Mouse (Mus musculus): ENCODE data around the gene Pbrm1.
A peak's percentile ranks its signal among the peaks of the same experiment; 100 is the strongest.

Gene Pbrm1

GRCm38 (mm10) chr14:31018860-31019291, at the start of gene Pbrm1, which contains the start of gene Gnl3:
Gene Pbrm1 (plus strand): TSS chr14:31019138.
Gene Gnl3 (minus strand): TSS chr14:31019152.
- peak; percentile 96 to 97 for DNase-seq (ENCODE audit: low spot score in 2 of 2)

DNA sequence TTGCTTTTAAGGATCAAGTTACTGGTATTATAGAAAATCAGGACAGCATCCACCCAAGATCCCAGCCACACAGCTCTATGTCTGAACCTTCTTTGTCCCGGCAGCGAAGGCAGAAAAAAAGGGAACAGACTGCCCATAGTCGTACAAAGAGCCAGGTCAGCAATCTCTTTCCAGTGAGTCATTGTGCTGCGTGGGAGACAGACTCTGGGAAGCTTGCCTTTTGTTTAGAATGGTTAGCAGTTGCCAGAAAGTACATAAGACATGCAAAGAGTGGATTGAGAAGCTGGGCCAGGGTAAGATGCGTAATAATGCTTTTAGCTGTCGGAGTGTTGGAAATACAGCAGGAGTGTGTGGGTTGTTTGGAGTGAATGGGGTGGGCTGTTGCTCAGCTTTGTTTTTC, 44.7 kb upstream of the Pbrm1 start:
- DNase-seq (ENCODE audit: low spot score in 2 of 2), result no peak

- no peak for DNase-seq (ENCODE audit: low spot score in 2 of 2)
These were observed 42.7 kb upstream of the Pbrm1 start for GRCm38 (mm10) chr14:30976222-30976621.

- no peak for DNase-seq (ENCODE audit: low spot score in 2 of 2)
These were observed 22.5 kb upstream of the Pbrm1 start for GRCm38 (mm10) chr14:30996417-30996816.

DNA sequence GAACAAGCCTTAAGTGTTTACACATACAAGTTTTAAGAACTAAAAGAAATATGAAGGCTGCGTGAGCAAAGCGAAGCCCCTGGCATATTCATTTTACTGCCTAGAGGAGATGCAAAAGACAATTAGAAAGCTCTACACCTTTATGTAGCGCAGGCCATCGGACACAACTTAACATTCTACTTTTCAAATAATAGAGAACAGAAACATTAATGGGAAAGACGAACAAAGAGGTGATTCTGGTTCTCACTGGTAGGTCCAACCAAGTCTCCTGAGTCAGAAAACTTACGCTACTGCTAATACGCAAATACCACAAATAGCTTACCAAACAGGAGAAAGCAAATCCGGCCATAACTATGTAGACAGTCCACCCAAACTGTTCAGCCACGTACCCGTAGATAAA, 18.6 kb upstream of the Pbrm1 start:
- no peak for DNase-seq (ENCODE audit: low spot score in 2 of 2)

- DNase-seq (ENCODE audit: low spot score in 2 of 2), result no peak
These were observed 18.1 kb upstream of the Pbrm1 start for GRCm38 (mm10) chr14:31000816-31001306.

DNA sequence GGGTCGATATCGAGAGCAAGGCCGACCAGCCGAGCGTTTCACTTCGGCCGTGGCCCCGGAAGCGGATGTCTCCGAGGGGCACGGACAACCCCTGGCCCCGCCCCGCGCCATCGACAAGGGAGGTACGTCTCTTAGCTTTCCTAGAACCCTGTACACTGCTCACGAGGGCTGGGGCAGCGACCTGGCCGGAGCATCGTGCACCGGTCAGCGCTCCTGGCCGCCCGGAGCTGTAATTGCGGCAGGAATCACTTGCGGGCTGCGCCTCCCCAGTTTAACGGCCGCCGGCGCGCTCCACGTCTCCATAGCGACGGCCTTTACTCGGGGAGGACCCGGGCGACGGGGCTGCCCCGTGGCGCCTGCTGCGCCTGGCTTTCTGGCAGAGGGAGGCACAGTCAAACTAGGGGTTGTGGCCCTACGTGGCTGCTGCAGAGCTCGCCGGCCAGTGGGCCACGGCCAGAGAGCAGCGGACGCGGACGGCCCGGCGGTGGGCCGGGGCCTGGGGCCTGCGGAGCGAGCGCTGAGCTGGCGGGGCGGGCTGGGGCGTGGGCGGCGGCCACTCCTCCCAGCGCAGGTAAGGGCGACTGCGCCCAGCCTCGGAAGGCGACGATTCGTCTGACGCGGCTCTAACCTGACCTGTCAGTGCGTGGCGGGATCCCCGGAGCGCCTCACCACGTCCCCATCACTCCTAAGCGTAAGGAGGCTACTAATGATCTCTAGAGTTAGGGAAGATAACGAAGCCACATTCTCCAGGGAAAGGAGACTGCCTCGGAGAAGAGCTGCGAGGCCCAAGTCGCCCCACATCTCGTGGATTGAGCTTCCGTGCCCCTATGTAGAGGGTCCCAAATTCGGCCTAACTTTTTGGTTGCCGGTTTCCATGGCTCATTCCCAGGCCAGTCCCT, 17.4 kb upstream of the Pbrm1 start, which contains the start of the genes Glt8d1 and Spcs1:
TSS of gene Glt8d1 (plus strand) at position 94 of the 899 bp plus-strand sequence.
TSS of gene Spcs1 (minus strand) at position 366 of the 899 bp plus-strand sequence.
- DNase-seq (ENCODE audit: low spot score in 2 of 2), result peak; percentile 71 to 76

DNA sequence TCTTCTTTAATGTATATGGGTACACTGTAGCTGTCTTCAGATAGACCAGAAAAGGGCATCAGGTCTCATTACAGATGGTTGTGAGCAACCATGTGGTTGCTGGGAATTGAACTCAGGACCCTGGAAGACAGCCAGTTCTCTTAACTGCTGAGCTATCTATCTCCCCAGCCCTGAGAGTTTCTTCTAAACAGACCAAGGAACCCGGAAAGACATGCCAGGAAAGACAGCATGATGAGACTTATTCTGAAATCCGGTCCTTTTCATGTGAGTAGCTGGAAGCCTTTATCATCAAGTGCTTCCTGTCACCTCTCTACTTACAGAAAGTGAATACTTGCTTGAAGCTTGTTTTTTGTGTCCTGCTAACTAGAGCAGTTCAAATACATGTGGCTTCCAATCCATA, 14.4 kb upstream of the Pbrm1 start:
- no peak for DNase-seq (ENCODE audit: low spot score in 2 of 2)

- DNase-seq (ENCODE audit: low spot score in 2 of 2), result no peak
These were observed 12.2 kb upstream of the Pbrm1 start for GRCm38 (mm10) chr14:31006779-31007178.

DNA sequence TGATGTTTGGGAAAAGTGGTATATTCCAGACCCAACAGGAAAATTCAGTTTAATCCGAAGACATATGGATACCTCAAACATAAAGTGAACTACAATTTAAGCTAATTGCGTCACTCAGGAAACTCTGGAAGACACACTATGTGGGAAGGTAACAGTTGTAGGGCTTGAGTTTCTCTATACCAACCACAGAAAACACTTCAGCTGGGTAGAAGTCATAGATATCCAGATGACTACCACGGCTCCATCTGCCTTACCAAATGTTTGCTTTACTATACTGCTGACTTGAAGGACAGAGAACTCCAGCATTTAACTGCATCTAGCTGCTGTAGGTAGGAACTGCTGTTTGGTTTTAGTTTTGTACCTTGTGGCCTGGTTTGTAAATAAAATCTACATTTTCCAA, 7.3 kb upstream of the Pbrm1 start:
- no peak for DNase-seq (ENCODE audit: low spot score in 2 of 2)

DNA sequence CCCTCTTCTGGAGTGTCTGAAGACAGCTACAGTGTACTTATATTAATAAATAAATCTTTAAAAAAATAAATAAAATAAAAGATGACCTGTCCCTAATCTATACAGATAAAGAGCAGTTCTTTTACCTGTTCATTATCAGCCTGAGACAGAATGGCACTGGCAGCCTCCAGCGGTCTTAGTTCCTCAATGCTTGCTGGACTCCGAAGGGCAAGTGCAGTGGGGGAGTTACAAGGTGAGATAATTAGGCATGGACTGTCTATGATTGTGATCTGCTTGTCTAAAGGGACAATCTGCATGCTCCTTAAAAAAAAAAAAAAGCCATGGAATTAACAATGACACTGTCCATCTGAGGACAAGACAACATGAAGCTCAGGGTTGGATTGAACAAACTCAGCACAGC, 5.0 kb upstream of the Pbrm1 start:
- DNase-seq (ENCODE audit: low spot score in 2 of 2), result no peak

DNA sequence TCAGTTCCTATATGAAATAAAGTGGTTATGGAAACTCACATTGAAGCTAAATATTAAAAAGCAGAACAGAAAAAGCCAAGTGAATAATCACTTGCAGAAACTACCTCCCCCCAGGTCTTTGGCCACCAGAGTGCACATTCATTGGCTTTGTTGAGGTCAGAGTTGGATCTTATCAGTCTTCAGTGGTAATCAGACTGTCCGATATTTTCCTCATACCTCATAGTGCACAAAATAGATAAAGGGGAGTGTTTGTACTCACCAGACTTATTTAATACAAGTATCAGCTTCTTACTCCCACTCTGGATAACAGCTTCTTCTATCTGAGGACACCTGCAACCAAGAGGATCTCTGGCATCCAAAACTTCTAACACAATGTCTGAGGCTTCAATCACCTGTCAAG, 2.9 kb upstream of the Pbrm1 start:
- no peak for DNase-seq (ENCODE audit: low spot score in 2 of 2)

- peak in 1 of 2 experiments; percentile 12 for DNase-seq (ENCODE audit: low spot score in 2 of 2)
These were observed 1.1 kb upstream of the Pbrm1 start for GRCm38 (mm10) chr14:31017854-31018253.

GRCm38 (mm10) chr14:31019331-31020205, 630 bp downstream of the Pbrm1 start:
- DNase-seq (ENCODE audit: low spot score in 2 of 2), result peak; percentile 79 to 83

- no peak for DNase-seq (ENCODE audit: low spot score in 2 of 2)
These were observed 3.6 kb downstream of the Pbrm1 start for GRCm38 (mm10) chr14:31022579-31022978.

DNA sequence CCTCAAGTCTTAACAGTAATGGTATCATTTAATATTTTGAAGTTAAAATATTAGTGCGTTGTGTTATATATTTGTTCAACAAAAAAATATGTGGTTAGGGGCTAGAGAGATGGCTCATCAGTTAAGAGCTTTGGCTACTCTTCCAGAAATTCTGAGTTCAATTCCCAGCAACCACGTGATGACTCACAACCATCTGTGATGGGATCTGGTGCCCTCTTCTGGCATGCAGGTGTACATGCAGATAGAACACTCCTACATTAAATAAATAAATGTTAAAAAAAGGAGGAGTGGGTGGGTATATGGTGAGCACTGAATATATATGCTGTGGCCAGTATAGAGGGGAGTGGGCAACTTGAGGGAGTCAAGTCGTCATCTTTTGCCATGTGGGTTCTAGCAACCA, 6.8 kb downstream of the Pbrm1 start:
- DNase-seq (ENCODE audit: low spot score in 2 of 2), result peak in 1 of 2 experiments; percentile 14

GRCm38 (mm10) chr14:31045296-31045695, 26.4 kb downstream of the Pbrm1 start:
- DNase-seq (ENCODE audit: low spot score in 2 of 2), result no peak

DNA sequence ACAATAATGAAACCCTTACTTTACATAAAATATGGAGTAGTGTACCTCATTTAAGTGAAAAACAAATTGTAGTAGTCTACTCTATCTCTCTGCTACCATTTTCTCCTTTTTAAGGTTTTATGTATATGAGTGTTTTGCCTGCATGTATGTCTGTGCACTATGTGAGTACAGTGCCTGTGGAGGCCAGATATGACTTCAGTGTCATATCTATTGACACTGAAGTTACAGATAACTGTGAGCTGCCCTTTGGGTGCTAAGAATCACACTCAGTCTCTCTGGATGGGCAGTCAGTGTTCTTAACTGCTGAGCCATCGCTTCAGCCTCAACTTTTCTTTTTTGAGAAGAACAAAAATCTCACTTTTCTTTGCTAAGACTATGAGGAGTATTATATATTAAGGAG, 26.9 kb downstream of the Pbrm1 start:
- DNase-seq (ENCODE audit: low spot score in 2 of 2), result no peak

DNA sequence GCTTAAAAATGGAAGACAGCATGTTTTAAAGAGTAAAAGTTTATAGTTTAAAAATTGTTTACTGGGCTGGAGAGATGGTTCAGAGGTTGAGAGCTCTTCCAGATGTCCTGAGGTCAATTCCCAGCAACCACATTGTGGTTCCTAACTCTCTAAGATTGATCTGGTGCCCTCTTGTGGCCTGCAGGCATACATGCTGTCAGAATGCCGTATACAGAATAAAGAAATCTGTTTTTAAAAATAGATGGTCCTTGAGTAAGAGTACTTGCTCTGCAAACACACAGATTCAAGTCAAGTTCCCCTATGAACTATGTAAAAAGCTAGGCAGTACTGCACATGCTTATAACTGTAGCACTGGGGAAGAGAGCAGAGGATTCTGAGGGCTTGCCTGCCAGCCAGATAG, 43.3 kb downstream of the Pbrm1 start:
- peak in 1 of 2 experiments; percentile 8 for DNase-seq (ENCODE audit: low spot score in 2 of 2)

DNA sequence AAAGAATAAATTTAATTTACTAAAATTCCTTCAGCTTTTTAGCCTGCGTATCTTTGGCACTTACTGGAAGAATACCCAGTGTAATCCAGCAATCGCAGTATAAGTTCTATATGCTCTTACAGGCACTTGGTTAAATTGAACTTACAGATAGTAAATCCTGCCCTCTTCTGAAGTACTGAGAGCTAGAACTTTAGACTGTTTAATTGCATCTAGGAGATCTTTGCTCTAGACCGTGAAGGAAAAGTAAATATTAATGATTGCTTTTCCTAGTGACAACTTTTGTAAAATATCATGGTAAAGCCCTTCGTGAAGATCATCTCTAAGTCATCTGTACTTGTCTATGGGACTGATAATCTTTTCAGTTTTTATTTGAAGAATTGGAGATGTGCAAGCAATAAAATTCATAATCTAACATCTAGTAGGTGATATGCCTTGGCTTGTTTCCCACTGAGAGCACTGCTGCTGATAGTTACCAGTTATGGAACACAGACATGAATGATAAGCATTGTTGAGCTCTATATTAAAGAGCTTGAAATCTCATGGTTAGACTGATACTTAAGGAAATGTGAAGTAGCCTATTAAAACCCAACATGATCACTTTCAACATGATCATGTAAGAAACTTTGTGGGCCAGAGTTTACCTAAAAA, 50.3 kb downstream of the Pbrm1 start:
- DNase-seq (ENCODE audit: low spot score in 2 of 2), result no peak

GRCm38 (mm10) chr14:31078597-31079208, 59.8 kb downstream of the Pbrm1 start:
- no peak for DNase-seq (ENCODE audit: low spot score in 2 of 2)
